Mouse (Mus musculus): ENCODE measurements at regions not wholly inside any gene's neighbourhood (a gene's known extent, or its start where the extent isn't known, plus 50 kb on each side); places are given as distances from the start of the nearest gene placed in this dataset.

DNA sequence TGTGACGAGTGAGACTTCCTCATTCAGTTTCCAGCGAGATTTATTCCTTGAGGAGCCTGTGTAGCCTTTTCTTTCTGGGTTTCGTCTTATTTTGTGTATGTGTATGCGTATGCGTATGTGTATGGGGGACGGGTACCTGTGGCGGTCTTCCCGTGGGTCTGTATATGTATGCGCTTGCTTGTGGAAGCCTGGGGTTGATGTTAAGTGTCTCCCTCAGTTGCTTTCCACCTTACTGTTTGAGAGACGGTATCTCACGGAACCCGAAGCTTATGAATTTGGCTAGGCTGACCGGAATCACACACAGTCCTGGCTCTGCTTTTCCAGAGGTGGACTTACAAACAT lies 87.1 kb downstream of the Ankrd50 start:
- H3K4me3 ChIP-seq (ENCODE audit: insufficient read depth, low read depth, low read length) = no peak overlapping the region
- no peak overlapping the region for H3K27ac ChIP-seq (replicated peaks; ENCODE audit: low read depth, low read length)
- H3K4me1 ChIP-seq (ENCODE audit: control insufficient read depth, insufficient read depth, insufficient read length, low read length) = no peaks in the 10 kb centered on the region

DNA sequence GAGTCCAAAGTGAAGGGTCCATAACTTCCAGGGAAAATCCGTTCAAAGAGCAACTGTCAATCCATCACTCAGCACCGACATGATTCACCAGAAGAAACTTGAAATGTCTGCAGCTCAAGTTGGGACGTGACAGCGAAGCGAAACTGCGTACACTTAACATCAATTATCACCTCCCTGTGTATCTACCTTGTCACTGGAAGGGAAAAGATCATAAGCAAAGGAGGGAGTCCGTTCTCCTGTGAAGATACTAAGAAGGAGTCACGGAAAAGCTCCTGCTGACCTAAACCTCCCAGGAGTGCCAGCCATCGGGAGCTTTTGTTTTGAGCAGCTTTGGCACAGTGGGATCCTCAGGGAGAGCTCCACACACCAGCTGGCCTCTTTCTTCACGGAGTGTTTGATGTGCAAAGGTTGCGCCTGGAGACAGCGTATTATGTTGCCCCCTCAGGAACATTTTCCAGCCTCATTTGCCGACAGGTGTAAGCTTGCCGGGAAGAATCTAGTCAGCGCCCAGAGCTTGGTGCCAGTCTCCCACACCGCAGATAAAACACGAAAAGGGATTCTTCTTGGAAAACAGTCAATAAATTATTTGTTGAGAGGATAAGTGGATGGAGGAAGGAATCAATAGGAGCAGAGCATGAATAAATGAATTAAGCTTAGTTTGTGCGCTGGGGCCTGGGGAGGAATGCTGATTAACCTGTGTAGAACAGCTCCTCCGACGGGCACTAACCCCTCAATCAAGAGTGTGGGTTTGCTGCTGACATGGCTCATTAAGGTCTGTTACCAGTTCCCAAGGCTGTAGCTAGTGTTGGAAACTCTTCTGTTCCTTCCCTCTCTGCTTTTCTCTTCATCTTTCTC lies 87.7 kb downstream of the Ankrd50 start:
- peak overlapping the region; percentile 63 for H3K4me3 ChIP-seq (ENCODE audit: insufficient read depth, low read depth, low read length)
- no peaks in the 10 kb centered on the region for H3K4me1 ChIP-seq (ENCODE audit: control insufficient read depth, insufficient read depth, insufficient read length, low read length)
- no peak overlapping the region; the same call in 1 of the 2 replicates for H3K27ac ChIP-seq (replicated peaks; ENCODE audit: low read depth, low read length)

DNA sequence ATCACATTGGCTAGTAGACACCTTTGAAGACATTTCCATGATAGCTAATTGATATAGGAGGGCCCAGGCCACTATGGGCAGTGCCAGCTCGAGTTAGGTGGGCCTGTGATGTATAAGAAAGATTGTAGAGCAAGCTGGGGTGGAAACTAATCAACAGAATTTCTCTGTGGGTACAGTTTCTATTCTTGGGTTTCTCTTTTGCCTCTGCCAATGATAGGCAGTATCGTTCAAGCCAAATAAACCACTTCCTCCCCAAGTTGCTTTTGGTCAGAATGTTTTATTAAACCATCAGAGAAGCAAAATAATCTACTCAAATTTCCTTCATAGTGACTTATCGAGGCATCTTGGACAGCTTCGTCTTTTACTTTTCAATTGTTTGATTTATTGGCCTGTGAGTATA lies 90.3 kb downstream of the Ankrd50 start:
- Histone ChIP-seq H3K27ac (replicated peaks; ENCODE audit: low read depth, low read length) (no peak overlapping the region), H3K4me3 (ENCODE audit: insufficient read depth, low read depth, low read length) (no peak overlapping the region), H3K4me1 (ENCODE audit: control insufficient read depth, insufficient read depth, insufficient read length, low read length) (no peaks in the 10 kb centered on the region)

DNA sequence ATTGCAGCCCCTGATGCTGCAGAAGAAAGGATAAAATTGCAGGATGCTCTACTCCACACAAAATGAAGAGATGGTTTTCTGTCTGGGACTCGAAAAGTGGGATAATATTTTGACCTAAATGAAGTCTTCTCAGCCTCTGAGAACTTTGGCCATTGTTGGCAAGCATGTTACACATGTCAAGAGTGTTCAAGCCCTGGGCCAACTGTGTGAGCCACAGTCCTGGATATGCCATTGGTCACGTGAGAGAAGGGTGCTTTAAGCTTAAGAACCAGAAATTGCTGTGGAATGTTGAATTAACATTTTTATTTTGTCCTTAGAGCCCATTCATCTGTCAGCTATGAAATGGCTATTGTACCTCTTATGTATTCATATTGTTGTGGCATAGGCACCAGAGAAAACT lies 95.0 kb downstream of the Ankrd50 start:
- no peaks in the 10 kb centered on the region for H3K4me1 ChIP-seq (ENCODE audit: control insufficient read depth, insufficient read depth, insufficient read length, low read length)
- no peak overlapping the region; the same call in 1 of the 2 replicates for H3K27ac ChIP-seq (replicated peaks; ENCODE audit: low read depth, low read length)
- H3K4me3 ChIP-seq (ENCODE audit: insufficient read depth, low read depth, low read length) = no peak overlapping the region

DNA sequence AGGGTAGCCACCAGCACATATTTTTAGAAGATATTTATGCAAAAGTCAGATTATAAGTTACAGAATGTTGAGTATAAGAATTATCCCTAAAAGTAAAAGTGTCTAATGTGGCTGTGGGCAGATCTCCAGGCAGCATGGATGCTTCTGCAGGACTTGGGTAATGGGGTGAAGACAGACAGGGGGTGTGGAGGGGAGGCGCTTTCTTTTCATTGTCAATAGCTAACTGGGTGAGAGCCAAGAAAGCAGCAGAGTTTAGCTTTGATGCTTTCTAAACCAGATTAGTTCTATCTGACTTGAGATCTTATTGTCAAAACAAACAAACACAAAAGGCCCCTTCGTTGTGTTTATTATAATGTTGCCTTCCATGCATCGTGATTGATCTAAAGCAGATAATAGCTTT lies 95.7 kb downstream of the Ankrd50 start:
- Histone ChIP-seq H3K27ac (replicated peaks; ENCODE audit: low read depth, low read length) (no peak overlapping the region), H3K4me1 (ENCODE audit: control insufficient read depth, insufficient read depth, insufficient read length, low read length) (no peaks in the 10 kb centered on the region), H3K4me3 (ENCODE audit: insufficient read depth, low read depth, low read length) (no peak overlapping the region)

DNA sequence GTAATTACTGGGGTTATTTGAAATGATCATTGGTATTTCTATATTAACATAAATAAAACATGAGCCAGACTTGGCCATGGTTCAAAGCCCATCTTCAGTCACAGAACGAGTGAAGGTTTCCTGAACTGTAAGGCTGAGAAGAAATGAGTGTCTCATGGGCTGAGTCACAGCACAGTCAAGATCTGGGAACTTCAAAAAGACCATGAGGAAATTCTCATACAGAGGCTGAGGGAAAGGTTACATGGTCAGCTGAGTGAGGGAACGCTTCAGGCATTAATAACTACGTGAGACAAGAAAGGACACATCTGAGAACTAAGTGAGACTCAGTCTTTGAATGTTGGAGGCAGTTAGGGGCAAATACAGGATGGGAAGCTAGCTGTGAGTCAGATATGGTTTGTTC lies 101.9 kb downstream of the Ankrd50 start:
- no peak overlapping the region for H3K4me3 ChIP-seq (ENCODE audit: insufficient read depth, low read depth, low read length)
- H3K27ac ChIP-seq (replicated peaks; ENCODE audit: low read depth, low read length) = no peak overlapping the region
- no peaks in the 10 kb centered on the region; the same call in 1 of the 2 replicates for H3K4me1 ChIP-seq (ENCODE audit: control insufficient read depth, insufficient read depth, insufficient read length, low read length)

DNA sequence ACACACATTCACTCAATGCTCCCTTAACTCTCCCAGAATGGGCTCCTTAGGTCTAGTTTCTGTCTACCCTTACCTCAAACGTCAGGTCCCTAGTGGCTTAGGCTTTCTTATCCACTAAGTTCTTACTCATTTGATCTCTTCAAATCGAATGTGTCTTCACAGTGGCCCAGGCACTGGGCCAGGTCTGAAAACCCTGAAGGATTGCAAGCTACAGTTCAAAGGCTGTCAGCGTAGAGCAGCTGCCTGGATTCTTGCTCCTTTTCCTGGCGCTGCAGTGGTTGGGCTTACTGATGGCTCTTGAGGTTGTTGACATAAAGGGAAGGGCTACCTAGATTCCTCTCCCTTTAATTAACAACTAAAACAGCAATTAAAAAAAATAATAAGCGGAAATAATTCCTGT lies 103.0 kb downstream of the Ankrd50 start:
- Histone ChIP-seq H3K4me3 (ENCODE audit: insufficient read depth, low read depth, low read length) (no peak overlapping the region), H3K27ac (replicated peaks; ENCODE audit: low read depth, low read length) (no peak overlapping the region), H3K4me1 (ENCODE audit: control insufficient read depth, insufficient read depth, insufficient read length, low read length) (no peaks in the 10 kb centered on the region; the same call in 1 of the 2 replicates)

DNA sequence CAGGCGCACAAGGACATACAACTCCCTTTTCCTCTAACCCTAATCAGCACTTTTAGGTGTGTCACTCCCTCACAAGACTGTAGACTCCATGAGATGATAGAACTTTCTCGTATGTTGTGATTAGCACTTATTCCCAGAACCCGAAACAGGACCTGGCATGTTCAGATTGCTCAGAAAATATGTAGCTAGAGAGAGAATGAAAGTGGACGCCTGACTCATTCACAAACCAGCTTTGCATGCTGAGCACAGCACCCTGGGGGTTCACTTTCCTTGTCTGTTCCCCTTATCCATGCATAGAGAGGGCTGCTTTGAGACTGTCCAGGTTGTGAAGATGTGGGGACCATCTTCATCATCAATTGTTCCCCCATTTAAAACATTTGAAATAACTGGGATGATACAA lies 111.0 kb downstream of the Ankrd50 start:
- no peak overlapping the region for H3K4me3 ChIP-seq (ENCODE audit: insufficient read depth, low read depth, low read length)
- no peak overlapping the region for H3K27ac ChIP-seq (replicated peaks; ENCODE audit: low read depth, low read length)

DNA sequence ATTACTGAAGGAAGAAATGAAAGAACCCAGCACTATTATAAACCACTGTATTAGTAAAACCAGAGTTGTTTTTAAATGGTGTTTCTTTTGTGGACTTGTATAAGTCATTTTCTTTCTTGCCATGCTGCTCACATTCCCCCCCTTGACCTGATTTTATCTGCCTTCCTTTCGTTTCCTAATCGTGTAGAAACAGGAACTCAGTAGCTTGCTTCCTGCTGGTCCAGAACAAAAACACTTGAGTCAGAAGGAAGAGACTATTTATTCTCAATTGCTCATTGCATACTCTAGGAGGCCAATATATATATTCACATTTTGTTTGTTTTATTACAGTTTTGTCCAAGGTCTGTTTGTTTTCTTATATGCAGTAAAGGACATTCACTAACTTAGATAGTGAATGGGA lies 112.9 kb downstream of the Ankrd50 start:
- Histone ChIP-seq H3K4me3 (ENCODE audit: insufficient read depth, low read depth, low read length) (no peak overlapping the region), H3K4me1 (ENCODE audit: control insufficient read depth, insufficient read depth, insufficient read length, low read length) (no peaks in the 10 kb centered on the region), H3K27ac (replicated peaks; ENCODE audit: low read depth, low read length) (no peak overlapping the region)

More for the DNA sequence above, 111.0 kb downstream of the Ankrd50 start:
- no peaks in the 10 kb centered on the region for H3K4me1 ChIP-seq (ENCODE audit: control insufficient read depth, insufficient read depth, insufficient read length, low read length)

DNA sequence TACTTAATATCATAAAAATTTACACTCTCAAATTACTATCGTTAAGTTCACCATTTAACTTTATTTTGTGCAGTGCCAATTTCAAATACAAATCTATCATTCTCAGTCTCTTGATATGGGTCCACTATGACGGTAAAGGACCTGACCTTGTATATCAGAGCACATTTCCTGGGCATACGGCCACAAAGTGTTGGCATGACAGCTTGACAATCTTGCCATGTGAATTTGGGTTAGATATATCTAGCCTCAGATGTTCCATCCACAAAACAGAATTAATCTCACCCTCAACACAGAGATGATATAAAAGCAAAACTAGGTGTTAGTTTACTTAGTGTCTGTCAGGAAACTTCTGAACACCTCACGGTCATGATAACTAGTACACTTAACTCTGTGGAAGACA lies 120.8 kb downstream of the Ankrd50 start:
- Histone ChIP-seq H3K4me1 (ENCODE audit: control insufficient read depth, insufficient read depth, insufficient read length, low read length) (peaks cover 7% of the 10 kb centered on the region; the same call in 1 of the 2 replicates), H3K4me3 (ENCODE audit: insufficient read depth, low read depth, low read length) (no peak overlapping the region), H3K27ac (replicated peaks; ENCODE audit: low read depth, low read length) (no peak overlapping the region)

DNA sequence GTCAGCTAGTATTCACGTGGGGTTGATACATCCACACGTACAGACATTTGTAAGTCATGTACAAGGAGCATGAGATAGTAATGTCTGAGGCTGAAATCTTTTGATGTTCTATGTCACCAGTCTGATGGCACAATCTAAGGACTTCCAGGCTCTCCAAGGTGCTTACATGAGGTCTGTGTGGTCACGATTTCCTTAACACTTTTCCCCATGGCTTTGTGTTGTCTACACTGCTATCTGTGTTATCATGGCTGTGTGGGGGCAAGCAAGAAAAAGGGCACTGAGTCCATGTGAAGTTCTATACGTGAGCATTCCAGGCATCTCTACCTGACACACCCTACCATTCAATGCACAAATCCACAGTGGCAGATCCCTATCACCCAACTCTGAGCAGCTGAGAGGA lies 123.2 kb downstream of the Ankrd50 start:
- Histone ChIP-seq H3K4me1 (ENCODE audit: control insufficient read depth, insufficient read depth, insufficient read length, low read length) (peaks cover 7% of the 10 kb centered on the region; the same call in 1 of the 2 replicates), H3K27ac (replicated peaks; ENCODE audit: low read depth, low read length) (peak overlapping the region; percentile 64; the same call in 1 of the 2 replicates), H3K4me3 (ENCODE audit: insufficient read depth, low read depth, low read length) (no peak overlapping the region)

DNA sequence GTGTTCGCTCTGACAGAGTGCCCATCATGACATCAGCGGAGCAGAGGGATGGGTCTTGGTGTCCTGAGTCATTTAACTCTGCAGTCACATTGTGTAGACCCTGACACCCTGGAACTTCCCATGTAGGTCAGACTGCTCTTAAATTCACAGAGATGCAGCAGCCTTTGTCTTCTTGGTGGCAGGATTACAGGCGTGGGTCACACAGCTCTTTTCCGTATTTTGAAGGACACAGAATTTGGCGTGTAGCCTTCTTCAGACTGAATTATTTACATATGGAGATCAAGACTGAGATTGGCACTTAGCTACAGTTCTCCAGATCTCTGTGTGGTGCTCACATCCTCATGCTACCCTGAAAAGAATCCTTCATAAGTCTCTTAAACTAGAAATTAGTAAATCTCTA lies 123.7 kb downstream of the Ankrd50 start:
- H3K4me1 ChIP-seq (ENCODE audit: control insufficient read depth, insufficient read depth, insufficient read length, low read length) = peaks cover 7% of the 10 kb centered on the region; the same call in 1 of the 2 replicates
- peak overlapping the region; percentile 84 for H3K27ac ChIP-seq (replicated peaks; ENCODE audit: low read depth, low read length)
- no peak overlapping the region for H3K4me3 ChIP-seq (ENCODE audit: insufficient read depth, low read depth, low read length)

DNA sequence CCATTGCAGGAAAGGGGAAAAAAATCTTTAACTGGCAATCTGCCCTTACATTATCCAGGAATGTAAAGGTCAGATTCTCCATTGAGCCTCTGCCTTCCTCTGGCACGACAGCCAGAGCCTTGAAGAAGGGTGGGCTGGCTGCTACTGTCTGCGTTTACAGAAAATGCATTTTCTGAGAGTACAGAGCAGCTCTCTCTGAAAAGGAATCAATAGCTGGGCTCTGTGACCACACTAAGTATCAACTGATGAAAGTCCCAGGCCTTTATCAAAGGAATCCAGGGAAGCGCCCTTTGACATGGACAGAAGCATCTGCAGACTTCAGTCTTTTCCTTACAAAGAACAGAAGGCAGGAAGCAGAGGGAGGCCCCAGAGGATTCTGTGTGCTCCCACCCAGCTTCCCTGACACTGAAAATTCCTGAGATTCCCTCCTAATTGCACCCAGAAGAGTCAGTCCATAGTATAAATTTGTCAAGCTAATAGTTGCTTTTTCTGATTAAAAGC lies 124.2 kb downstream of the Ankrd50 start:
- peaks cover 7% of the 10 kb centered on the region; the same call in 1 of the 2 replicates for H3K4me1 ChIP-seq (ENCODE audit: control insufficient read depth, insufficient read depth, insufficient read length, low read length)
- H3K27ac ChIP-seq (replicated peaks; ENCODE audit: low read depth, low read length) = peak overlapping the region; percentile 84
- no peak overlapping the region for H3K4me3 ChIP-seq (ENCODE audit: insufficient read depth, low read depth, low read length)

DNA sequence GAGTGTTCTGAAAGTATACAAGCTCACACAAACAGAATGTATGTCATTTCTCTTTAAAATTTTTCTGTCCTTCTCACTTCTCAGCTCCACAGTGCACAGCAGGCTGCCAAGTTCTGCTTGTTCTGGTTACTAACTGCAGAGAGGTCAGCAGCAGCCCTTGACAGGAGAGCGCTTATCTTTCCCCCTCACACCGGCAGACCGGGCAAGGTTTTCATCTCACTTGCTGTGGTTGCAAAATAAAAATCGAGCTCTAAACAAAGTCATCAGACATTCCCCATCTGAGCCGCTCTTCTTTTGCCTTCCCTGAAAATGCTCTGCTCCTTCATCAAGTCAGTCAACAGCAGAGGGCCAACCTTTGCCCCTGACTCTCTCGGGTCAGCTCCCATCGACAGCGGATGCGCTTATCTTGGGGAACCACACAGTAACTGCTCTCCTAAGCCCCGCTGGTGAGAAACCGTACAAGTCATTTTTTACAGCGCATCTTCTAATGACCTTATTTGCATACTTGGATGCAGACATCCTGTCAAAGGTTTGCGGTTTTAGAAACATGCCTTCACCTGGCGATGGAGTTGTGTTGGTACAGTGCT lies 126.6 kb downstream of the Ankrd50 start:
- peaks cover 7% of the 10 kb centered on the region; the same call in 1 of the 2 replicates for H3K4me1 ChIP-seq (ENCODE audit: control insufficient read depth, insufficient read depth, insufficient read length, low read length)
- no peak overlapping the region for H3K27ac ChIP-seq (replicated peaks; ENCODE audit: low read depth, low read length)
- H3K4me3 ChIP-seq (ENCODE audit: insufficient read depth, low read depth, low read length) = no peak overlapping the region

DNA sequence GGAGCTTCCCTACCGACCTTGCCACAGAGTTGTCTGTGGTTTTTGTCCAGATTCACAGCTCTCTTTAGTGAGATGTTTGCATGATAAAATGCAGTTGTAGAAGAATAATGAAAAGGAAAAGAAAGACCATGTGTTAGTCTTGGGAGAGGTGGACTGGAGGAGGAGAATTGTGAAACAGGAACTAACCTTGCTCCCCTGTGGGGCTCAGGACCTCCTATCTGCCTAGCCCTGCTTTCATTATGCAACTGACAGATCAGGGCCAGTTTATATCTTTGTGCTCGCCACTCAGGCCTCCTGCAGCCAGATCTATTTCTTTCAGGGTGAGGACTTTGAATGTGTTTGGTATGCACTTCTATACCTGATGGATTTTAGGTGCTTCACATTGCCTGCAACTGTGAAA lies 140.4 kb downstream of the Ankrd50 start:
- Histone ChIP-seq H3K27ac (replicated peaks; ENCODE audit: low read depth, low read length) (no peak overlapping the region), H3K4me1 (ENCODE audit: control insufficient read depth, insufficient read depth, insufficient read length, low read length) (no peaks in the 10 kb centered on the region), H3K4me3 (ENCODE audit: insufficient read depth, low read depth, low read length) (no peak overlapping the region)

DNA sequence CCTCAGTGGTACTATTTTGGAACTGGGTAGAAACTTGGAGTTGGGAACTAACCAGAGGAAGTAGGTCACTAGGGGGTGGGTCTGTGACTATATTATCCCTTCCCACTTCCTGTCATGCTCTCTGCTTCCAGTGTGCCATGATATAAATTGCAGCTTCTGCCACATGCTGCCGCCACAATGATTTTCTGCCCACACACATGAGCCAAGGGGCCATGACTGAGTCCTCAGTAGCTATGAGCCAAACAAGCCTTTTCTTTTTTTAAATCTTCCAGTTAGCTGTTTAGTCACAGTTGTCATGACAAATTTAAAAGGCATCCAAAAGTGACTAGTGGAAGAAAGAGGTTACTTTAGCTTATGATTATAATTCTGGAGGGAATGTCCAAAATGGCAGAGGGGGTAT lies 143.0 kb downstream of the Ankrd50 start:
- Histone ChIP-seq H3K4me3 (ENCODE audit: insufficient read depth, low read depth, low read length) (no peak overlapping the region), H3K27ac (replicated peaks; ENCODE audit: low read depth, low read length) (no peak overlapping the region), H3K4me1 (ENCODE audit: control insufficient read depth, insufficient read depth, insufficient read length, low read length) (no peaks in the 10 kb centered on the region)
